9 mouse cellular contexts compared by ENCODE assay signal in genomic region chr14:25498367-25498766, GRCm38 (mm10). TPM values are rescaled to one million over a fixed set of nuclear protein-coding genes. Genes with fewer than 3 reads are reported as not detected.
DNase-seq lines count a peak whose midpoint lies in the region; ATAC-seq and TF ChIP-seq lines count a peak whose summit lies in the region.
"Had no signal": no experiment of that assay in that cellular context is flagged by ENCODE, and none has a peak within 500 bp of the region (broad histone marks: within the 10 kb centered on the region; RNA-seq: fewer than 3 reads in every experiment).

No protein-coding gene starts in this region.

- no peak for DNase-seq in gastrocnemius, adult 2 months
- no peak for DNase-seq in gastrocnemius, postnatal 25 days
- DNase-seq in liver, adult 2 months (ENCODE audit: extremely low read depth, low read depth, low spot score): no peak
- no peak for DNase-seq in frontal cortex, adult 2 months (ENCODE audit: extremely low spot score in 1 of 2, low spot score in 1 of 2)
- no peak for DNase-seq in frontal cortex, postnatal 36 days (ENCODE audit: low spot score in 2 of 2)

- peaks cover 58% of the 10 kb centered on the region for H3K79me2 ChIP-seq in liver, adult 2 months (ENCODE audit: control insufficient read depth, insufficient read depth, low read length)

- no peak for ATAC-seq in liver, embryonic 12.5 days
- no peak for ATAC-seq in limb, embryonic 12.5 days (ENCODE audit: insufficient number of reproducible peaks, insufficient read depth, low FRiP score, low TSS enrichment, low read depth)
- ATAC-seq in neural tube, embryonic 15.5 days (ENCODE audit: low FRiP score): peak; percentile 24; the same call in 1 of the 2 replicates

- H3K27ac ChIP-seq in gastrocnemius, adult 2 months: peak overlapping the region; percentile 96
- H3K27ac ChIP-seq in liver, adult 2 months (replicated peaks; ENCODE audit: insufficient read depth, low read depth, low read length): 0 out of 2 replicates have a peak overlapping the region, but pooled peaks have one; percentile 13
- H3K27ac ChIP-seq in liver, embryonic 12.5 days: no peak overlapping the region
- H3K27ac ChIP-seq in limb, embryonic 12.5 days: peak overlapping the region; percentile 74; the same call in 1 of the 2 replicates
- peak overlapping the region; percentile 83 for H3K27ac ChIP-seq in neural tube, embryonic 15.5 days (replicated peaks)

- peaks cover 58% of the 10 kb centered on the region for H3K4me1 ChIP-seq in liver, adult 2 months (ENCODE audit: control insufficient read depth, insufficient read depth, low read length)
- peaks cover 99% of the 10 kb centered on the region for H3K4me1 ChIP-seq in liver, embryonic 12.5 days
- peaks cover 88% of the 10 kb centered on the region for H3K4me1 ChIP-seq in limb, embryonic 12.5 days (replicated peaks)
- peaks cover 89% of the 10 kb centered on the region for H3K4me1 ChIP-seq in neural tube, embryonic 15.5 days

- H3K4me2 ChIP-seq in liver, embryonic 12.5 days: no peak overlapping the region
- H3K4me2 ChIP-seq in limb, embryonic 12.5 days: peak overlapping the region; percentile 25
- peak overlapping the region; percentile 21 for H3K4me2 ChIP-seq in neural tube, embryonic 15.5 days
- H3K4me2 ChIP-seq: liver, embryonic 11.5 days had no signal

- 0 out of 2 replicates have a peak, but pooled peaks cover 2% of the 10 kb centered on the region for H3K36me3 ChIP-seq in liver, adult 2 months (ENCODE audit: control insufficient read depth, insufficient read depth, low read length)
- peaks cover 9% of the 10 kb centered on the region for H3K36me3 ChIP-seq in liver, embryonic 12.5 days
- H3K36me3 ChIP-seq in limb, embryonic 12.5 days: peaks cover 15% of the 10 kb centered on the region
- H3K36me3 ChIP-seq in neural tube, embryonic 15.5 days: no peaks in the 10 kb centered on the region

- no peaks in the 10 kb centered on the region for H3K9me3 ChIP-seq in liver, embryonic 12.5 days (replicated peaks)
- no peaks in the 10 kb centered on the region for H3K9me3 ChIP-seq in limb, embryonic 12.5 days
- no peaks in the 10 kb centered on the region for H3K9me3 ChIP-seq in neural tube, embryonic 15.5 days (replicated peaks)

- intact Hi-C loops in gastrocnemius, adult 2 months (cut with DNase I): loop anchor here (1.0 kb wide), 1 partner anchor 10 kb away; no protein-coding TSS in a partner anchor

- H3K9ac ChIP-seq in liver, adult 2 months (ENCODE audit: low read depth, low read length): no peak overlapping the region
- no peak overlapping the region for H3K9ac ChIP-seq in liver, embryonic 12.5 days
- no peak overlapping the region for H3K9ac ChIP-seq in limb, embryonic 12.5 days (replicated peaks)
- no peak overlapping the region for H3K9ac ChIP-seq in neural tube, embryonic 15.5 days (replicated peaks)

- peak overlapping the region; percentile 0; the same call in 1 of the 2 replicates for H3K4me3 ChIP-seq in gastrocnemius, adult 2 months
- H3K4me3 ChIP-seq in liver, adult 2 months (ENCODE audit: insufficient read depth, low read depth, low read length): no peak overlapping the region
- no peak overlapping the region for H3K4me3 ChIP-seq in liver, embryonic 12.5 days
- H3K4me3 ChIP-seq in limb, embryonic 12.5 days (replicated peaks): no peak overlapping the region
- no peak overlapping the region for H3K4me3 ChIP-seq in neural tube, embryonic 15.5 days (replicated peaks)

- WGBS in liver, adult 2 months: 65% methylated on average over 7 of the region's 7 CpGs
- 75% methylated on average over 7 of the region's 7 CpGs for WGBS in liver, embryonic 12.5 days (ENCODE audit: insufficient replicate concordance)
- WGBS in limb, embryonic 12.5 days: 13% methylated on average over 7 of the region's 7 CpGs
- WGBS in neural tube, embryonic 15.5 days: 12% methylated on average over 7 of the region's 7 CpGs

- no peak for TF ChIP-seq POLR2A in liver, adult 2 months (IDR thresholded peaks at IDR 0.05; ENCODE audit: extremely low read depth, insufficient read depth, low read length)

- no peaks in the 10 kb centered on the region for H3K27me3 ChIP-seq in liver, adult 2 months (ENCODE audit: control insufficient read depth, insufficient read depth, low read length)
- no peaks in the 10 kb centered on the region for H3K27me3 ChIP-seq in liver, embryonic 12.5 days (replicated peaks)
- no peaks in the 10 kb centered on the region for H3K27me3 ChIP-seq in limb, embryonic 12.5 days
- H3K27me3 ChIP-seq in neural tube, embryonic 15.5 days (replicated peaks): no peaks in the 10 kb centered on the region

- no peak for TF ChIP-seq CTCF in gastrocnemius, adult 2 months (IDR thresholded peaks at IDR 0.05)
- TF ChIP-seq CTCF in liver, adult 2 months (IDR thresholded peaks at IDR 0.05; ENCODE audit: low read depth, low read length): no peak

RNA-seq across cellular contexts. Expression of gene Zmiz1, which starts 39.4 kb away (rescaled TPM):
- total RNA-seq in gastrocnemius, adult 2 months (2021): 10 to 100 TPM; 27.4 to 34.5 TPM
- 10 to 100 TPM; 26.4 to 29.8 TPM for total RNA-seq in gastrocnemius, postnatal 25 days (2021)
- total RNA-seq in liver, adult 2 months (2014; rRNA removed): 5.3 and 10.1 TPM in 2 replicates
- 10.2 and 11.0 TPM in 2 replicates for polyA plus RNA-seq in liver, adult 2 months (2012; rRNA removed)
- 9.1 and 10.2 TPM in 2 replicates for polyA plus RNA-seq in liver, embryonic 12.5 days (2016; fragmentation: Nextera tagmentation; extraction: Ambion mirVana)
- polyA plus RNA-seq in limb, embryonic 12.5 days (2016; fragmentation: Nextera tagmentation; extraction: Ambion mirVana): 53.4 and 57.1 TPM in 2 replicates
- polyA plus RNA-seq in neural tube, embryonic 15.5 days (2015; fragmentation: Nextera tagmentation; extraction: Ambion mirVana): 51.1 and 54.7 TPM in 2 replicates
- 39.1 and 45.9 TPM in 2 replicates for polyA plus RNA-seq in frontal cortex, adult 2 months (2012; rRNA removed)
